Mouse (Mus musculus): ENCODE results near the gene Dpp3. TPM values are rescaled to one million over a fixed set of nuclear protein-coding genes. Genes with fewer than 3 reads are reported as not detected.

Gene Dpp3
- total and polyA plus RNA-seq, 2 experiments = 52.1 to 121 TPM

DNA sequence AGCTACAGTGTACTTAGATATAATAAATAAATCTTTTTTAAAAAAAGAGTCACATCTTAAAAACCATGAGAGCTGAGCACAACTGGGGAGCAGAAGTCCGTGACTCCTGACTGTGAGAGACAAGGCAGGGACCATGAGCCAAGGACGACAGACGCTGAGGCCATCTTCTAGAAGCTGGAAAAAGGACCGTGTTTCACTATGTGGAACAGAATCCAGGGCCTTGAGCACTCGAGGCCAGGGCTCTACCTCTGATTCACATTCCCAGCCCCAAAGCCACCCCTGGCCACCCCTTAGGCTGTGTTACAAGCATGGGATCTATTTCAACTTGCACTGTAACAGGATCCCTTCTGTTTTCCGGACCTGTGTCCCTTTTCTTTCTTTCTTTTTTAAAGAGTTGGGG is 8.4 kb downstream of the Dpp3 start:
- Histone ChIP-seq H3K27ac (replicated peaks; ENCODE audit: insufficient read depth, low read depth, low read length) (no peak overlapping the region), H3K9ac (ENCODE audit: low read depth, low read length) (no peak overlapping the region), H3K4me3 (ENCODE audit: insufficient read depth, low read depth, low read length) (no peak overlapping the region), H3K36me3 (ENCODE audit: control insufficient read depth, insufficient read depth, low read length) (peaks cover 48% of the 10 kb centered on the region), H3K27me3 (ENCODE audit: control insufficient read depth, insufficient read depth, low read length) (no peaks in the 10 kb centered on the region), H3K79me2 (ENCODE audit: control insufficient read depth, insufficient read depth, low read length) (no peaks in the 10 kb centered on the region), H3K4me1 (ENCODE audit: control insufficient read depth, insufficient read depth, low read length) (no peaks in the 10 kb centered on the region)
- no peak for DNase-seq (ENCODE audit: extremely low read depth, low read depth, low spot score)
- 89% methylated on average over 6 of the region's 6 CpGs for WGBS
- TF ChIP-seq CTCF (IDR thresholded peaks at IDR 0.05; ENCODE audit: low read depth, low read length) = no peak
- TF ChIP-seq POLR2A (IDR thresholded peaks at IDR 0.05; ENCODE audit: extremely low read depth, insufficient read depth, low read length) = no peak

DNA sequence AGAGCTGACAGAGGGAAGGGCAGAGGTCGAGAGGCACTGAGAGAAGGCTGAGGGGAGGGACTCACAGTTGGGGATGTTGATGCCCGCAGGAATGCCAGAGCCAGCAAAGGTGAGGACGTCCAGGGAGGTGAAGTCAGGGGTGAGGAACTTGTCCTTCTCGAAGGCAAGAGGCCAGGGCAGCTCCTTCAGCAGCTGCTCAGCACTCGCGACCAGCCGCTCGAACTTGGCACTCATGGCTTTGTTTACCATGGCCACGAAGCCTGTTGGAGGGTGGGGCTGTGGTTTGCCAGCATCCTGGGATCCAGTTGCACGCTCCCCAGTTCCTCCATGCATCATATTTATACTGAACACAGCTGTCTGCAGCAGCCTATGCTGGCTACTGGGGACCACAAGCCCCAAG is 11.3 kb downstream of the Dpp3 start:
- no peak for DNase-seq (ENCODE audit: extremely low read depth, low read depth, low spot score)
- no peaks in the 10 kb centered on the region for H3K4me1 ChIP-seq (ENCODE audit: control insufficient read depth, insufficient read depth, low read length)
- no peak for TF ChIP-seq CTCF (IDR thresholded peaks at IDR 0.05; ENCODE audit: low read depth, low read length)
- no peak for TF ChIP-seq POLR2A (IDR thresholded peaks at IDR 0.05; ENCODE audit: extremely low read depth, insufficient read depth, low read length)
- H3K27me3 ChIP-seq (ENCODE audit: control insufficient read depth, insufficient read depth, low read length) = no peaks in the 10 kb centered on the region
- no peaks in the 10 kb centered on the region for H3K79me2 ChIP-seq (ENCODE audit: control insufficient read depth, insufficient read depth, low read length)
- peaks cover 56% of the 10 kb centered on the region for H3K36me3 ChIP-seq (ENCODE audit: control insufficient read depth, insufficient read depth, low read length)
- 74% methylated on average over 10 of the region's 10 CpGs for WGBS
- no peak overlapping the region for H3K27ac ChIP-seq (replicated peaks; ENCODE audit: insufficient read depth, low read depth, low read length)
- H3K4me3 ChIP-seq (ENCODE audit: insufficient read depth, low read depth, low read length) = no peak overlapping the region
- no peak overlapping the region for H3K9ac ChIP-seq (ENCODE audit: low read depth, low read length)

DNA sequence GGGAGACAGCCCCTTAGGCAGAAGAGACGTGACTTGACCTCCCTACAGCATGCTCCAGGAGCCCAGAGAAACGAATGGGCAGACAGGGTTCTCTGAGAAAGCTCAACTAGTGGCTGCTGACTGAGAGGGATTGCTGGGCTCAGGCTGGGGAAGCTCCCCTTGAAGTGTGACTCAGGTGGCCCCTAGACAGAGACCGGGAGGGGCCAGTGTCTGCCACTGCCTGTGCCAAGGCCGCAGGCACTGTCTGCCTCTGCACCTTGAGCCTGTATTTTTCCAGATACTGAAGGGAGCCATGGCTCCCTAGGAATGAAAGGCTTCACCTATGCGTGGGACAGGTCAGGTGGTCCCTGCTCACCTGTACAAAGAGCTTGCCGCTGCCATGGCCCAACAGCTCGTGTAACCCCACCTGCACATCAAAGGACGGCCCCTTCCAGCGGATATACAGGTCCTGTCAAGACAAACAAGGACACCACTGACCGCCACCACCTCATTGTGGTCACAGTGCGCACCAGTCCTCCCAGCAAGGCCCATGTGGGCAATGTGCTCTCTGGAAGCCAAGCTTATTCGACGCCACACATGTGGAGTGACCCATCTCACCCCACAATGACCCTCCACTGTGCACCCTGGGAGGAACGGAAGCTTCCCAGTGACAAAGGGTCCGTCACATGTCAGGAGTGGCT is 12.0 kb downstream of the Dpp3 start:
- no peak overlapping the region for H3K9ac ChIP-seq (ENCODE audit: low read depth, low read length)
- H3K27me3 ChIP-seq (ENCODE audit: control insufficient read depth, insufficient read depth, low read length) = no peaks in the 10 kb centered on the region
- H3K36me3 ChIP-seq (ENCODE audit: control insufficient read depth, insufficient read depth, low read length) = peaks cover 55% of the 10 kb centered on the region
- DNase-seq (ENCODE audit: extremely low read depth, low read depth, low spot score) = no peak
- no peak overlapping the region for H3K4me3 ChIP-seq (ENCODE audit: insufficient read depth, low read depth, low read length)
- 95% methylated on average over 15 of the region's 15 CpGs for WGBS
- no peak overlapping the region for H3K27ac ChIP-seq (replicated peaks; ENCODE audit: insufficient read depth, low read depth, low read length)
- TF ChIP-seq CTCF (IDR thresholded peaks at IDR 0.05; ENCODE audit: low read depth, low read length) (no peak), POLR2A (IDR thresholded peaks at IDR 0.05; ENCODE audit: extremely low read depth, insufficient read depth, low read length) (no peak)
- no peaks in the 10 kb centered on the region for H3K79me2 ChIP-seq (ENCODE audit: control insufficient read depth, insufficient read depth, low read length)
- H3K4me1 ChIP-seq (ENCODE audit: control insufficient read depth, insufficient read depth, low read length) = no peaks in the 10 kb centered on the region

DNA sequence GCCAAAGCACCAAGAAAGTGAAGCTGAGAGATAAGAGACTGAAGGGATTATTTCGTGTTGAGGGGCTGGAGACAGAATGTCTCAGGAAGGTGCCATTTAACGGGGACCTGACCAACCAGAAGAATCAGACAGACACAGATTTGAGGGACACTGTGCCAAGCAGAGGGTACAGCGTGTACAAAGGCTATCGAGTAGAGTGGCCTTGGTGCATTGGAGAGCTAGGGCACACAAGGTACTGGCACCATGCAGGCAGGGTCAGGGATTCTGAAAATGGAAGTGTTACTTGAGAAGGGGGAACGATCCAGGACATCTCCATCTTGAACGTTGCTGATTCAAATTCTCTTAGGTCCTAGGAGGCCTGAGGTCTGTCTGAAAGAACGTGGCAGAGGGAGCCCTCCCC is 18.7 kb downstream of the Dpp3 start:
- no peaks in the 10 kb centered on the region for H3K27me3 ChIP-seq (ENCODE audit: control insufficient read depth, insufficient read depth, low read length)
- no peak for TF ChIP-seq CTCF (IDR thresholded peaks at IDR 0.05; ENCODE audit: low read depth, low read length)
- TF ChIP-seq POLR2A (IDR thresholded peaks at IDR 0.05; ENCODE audit: extremely low read depth, insufficient read depth, low read length) = no peak
- no peak overlapping the region for H3K4me3 ChIP-seq (ENCODE audit: insufficient read depth, low read depth, low read length)
- no peak for DNase-seq (ENCODE audit: extremely low read depth, low read depth, low spot score)
- H3K27ac ChIP-seq (replicated peaks; ENCODE audit: insufficient read depth, low read depth, low read length) = no peak overlapping the region
- H3K79me2 ChIP-seq (ENCODE audit: control insufficient read depth, insufficient read depth, low read length) = no peaks in the 10 kb centered on the region
- peaks cover 3% of the 10 kb centered on the region; the same call in 1 of the 2 replicates for H3K4me1 ChIP-seq (ENCODE audit: control insufficient read depth, insufficient read depth, low read length)
- WGBS = 89% methylated on average over 7 of the region's 7 CpGs
- H3K9ac ChIP-seq (ENCODE audit: low read depth, low read length) = no peak overlapping the region
- peaks cover 34% of the 10 kb centered on the region; the same call in 1 of the 2 replicates for H3K36me3 ChIP-seq (ENCODE audit: control insufficient read depth, insufficient read depth, low read length)

DNA sequence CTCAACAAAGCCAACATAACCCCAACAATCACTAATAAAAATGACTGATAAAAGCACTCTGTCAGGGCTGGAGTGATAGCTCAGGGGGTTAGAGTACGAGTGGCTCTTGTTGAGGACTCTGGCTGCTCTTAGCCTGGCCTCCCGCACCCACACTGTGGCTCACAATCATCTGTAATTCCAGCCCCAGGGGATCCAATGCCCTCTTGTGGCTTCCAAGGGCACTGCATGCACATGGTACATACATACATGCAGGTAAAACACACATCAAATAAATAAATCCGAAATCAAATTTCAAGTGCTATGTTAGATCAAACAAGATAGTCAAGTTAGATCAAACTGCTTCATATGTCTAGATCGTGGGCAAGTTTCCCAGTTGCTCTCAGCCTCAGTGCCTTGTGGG is 20.0 kb downstream of the Dpp3 start:
- TF ChIP-seq CTCF (IDR thresholded peaks at IDR 0.05; ENCODE audit: low read depth, low read length) (peak; percentile 63), POLR2A (IDR thresholded peaks at IDR 0.05; ENCODE audit: extremely low read depth, insufficient read depth, low read length) (no peak)
- no peak overlapping the region for H3K27ac ChIP-seq (replicated peaks; ENCODE audit: insufficient read depth, low read depth, low read length)
- WGBS = 92% methylated on average over 4 of the region's 4 CpGs
- DNase-seq (ENCODE audit: extremely low read depth, low read depth, low spot score) = peak; percentile 25
- H3K36me3 ChIP-seq (ENCODE audit: control insufficient read depth, insufficient read depth, low read length) = peaks cover 25% of the 10 kb centered on the region; the same call in 1 of the 2 replicates
- H3K27me3 ChIP-seq (ENCODE audit: control insufficient read depth, insufficient read depth, low read length) = no peaks in the 10 kb centered on the region
- H3K4me3 ChIP-seq (ENCODE audit: insufficient read depth, low read depth, low read length) = no peak overlapping the region
- H3K9ac ChIP-seq (ENCODE audit: low read depth, low read length) = no peak overlapping the region
- peaks cover 3% of the 10 kb centered on the region; the same call in 1 of the 2 replicates for H3K4me1 ChIP-seq (ENCODE audit: control insufficient read depth, insufficient read depth, low read length)
- no peaks in the 10 kb centered on the region for H3K79me2 ChIP-seq (ENCODE audit: control insufficient read depth, insufficient read depth, low read length)
